Mouse (Mus musculus): ENCODE measurements at regions not wholly inside any gene's neighbourhood (a gene's known extent, or its start where the extent isn't known, plus 50 kb on each side); places are given as distances from the start of the nearest gene placed in this dataset.

- WGBS, result 69% methylated on average over 5 of the region's 5 CpGs
- Histone ChIP-seq H3K4me3 (no peak overlapping the region), H3K9me3 (no peaks in the 10 kb centered on the region), H3K36me3 (no peaks in the 10 kb centered on the region), H3K4me1 (replicated peaks) (peaks cover 7% of the 10 kb centered on the region; the same call in 1 of the 2 replicates), H3K27me3 (ENCODE audit: insufficient read depth, poor library complexity, severe bottlenecking) (peaks cover 14% of the 10 kb centered on the region), H3K27ac (no peak overlapping the region)
- peak; percentile 43 for DNase-seq (ENCODE audit: low spot score)
Measured at GRCm38 (mm10) chr2:74959936-74960335, 134.3 kb downstream of the Mtx2 start.

GRCm38 (mm10) chr2:74962416-74962815 is 136.8 kb downstream of the Mtx2 start:
- Histone ChIP-seq H3K4me1 (replicated peaks) (peaks cover 15% of the 10 kb centered on the region), H3K4me3 (no peak overlapping the region), H3K36me3 (no peaks in the 10 kb centered on the region), H3K27ac (no peak overlapping the region), H3K9me3 (no peaks in the 10 kb centered on the region), H3K27me3 (ENCODE audit: insufficient read depth, poor library complexity, severe bottlenecking) (peaks cover 35% of the 10 kb centered on the region)
- DNase-seq (ENCODE audit: low spot score), result no peak
- 87% methylated on average over 6 of the region's 6 CpGs for WGBS

- peaks cover 15% of the 10 kb centered on the region for H3K4me1 ChIP-seq (replicated peaks)
- peaks cover 40% of the 10 kb centered on the region for H3K27me3 ChIP-seq (ENCODE audit: insufficient read depth, poor library complexity, severe bottlenecking)
- H3K27ac ChIP-seq, result no peak overlapping the region
- DNase-seq (ENCODE audit: low spot score), result peak; percentile 84
- H3K9me3 ChIP-seq, result no peaks in the 10 kb centered on the region
- WGBS, result 2% methylated on average over 6 of the region's 6 CpGs
- H3K36me3 ChIP-seq, result no peaks in the 10 kb centered on the region
- H3K4me3 ChIP-seq, result no peak overlapping the region
Measured at GRCm38 (mm10) chr2:74964360-74964759, 138.8 kb downstream of the Mtx2 start.

GRCm38 (mm10) chr2:74964980-74965379 is 139.4 kb downstream of the Mtx2 start:
- Histone ChIP-seq H3K9me3 (no peaks in the 10 kb centered on the region), H3K27me3 (ENCODE audit: insufficient read depth, poor library complexity, severe bottlenecking) (peaks cover 40% of the 10 kb centered on the region), H3K4me3 (no peak overlapping the region), H3K36me3 (no peaks in the 10 kb centered on the region), H3K4me1 (replicated peaks) (peaks cover 9% of the 10 kb centered on the region; the same call in 1 of the 2 replicates), H3K27ac (no peak overlapping the region)
- WGBS, result 36% methylated on average over 3 of the region's 3 CpGs
- DNase-seq (ENCODE audit: low spot score), result no peak

GRCm38 (mm10) chr2:74965384-74966060 is 139.9 kb downstream of the Mtx2 start:
- Histone ChIP-seq H3K4me1 (replicated peaks) (peaks cover 11% of the 10 kb centered on the region), H3K4me3 (no peak overlapping the region), H3K27me3 (ENCODE audit: insufficient read depth, poor library complexity, severe bottlenecking) (peaks cover 40% of the 10 kb centered on the region), H3K27ac (peak overlapping the region; percentile 53; the same call in 1 of the 2 replicates), H3K9me3 (no peaks in the 10 kb centered on the region), H3K36me3 (no peaks in the 10 kb centered on the region)
- peak; percentile 62 for DNase-seq (ENCODE audit: low spot score)
- 33% methylated on average over 18 of the region's 18 CpGs for WGBS

- Histone ChIP-seq H3K9me3 (no peaks in the 10 kb centered on the region), H3K36me3 (no peaks in the 10 kb centered on the region), H3K4me3 (no peak overlapping the region), H3K27me3 (ENCODE audit: insufficient read depth, poor library complexity, severe bottlenecking) (peaks cover 21% of the 10 kb centered on the region), H3K4me1 (replicated peaks) (peaks cover 9% of the 10 kb centered on the region), H3K27ac (no peak overlapping the region)
- peak; percentile 22 for DNase-seq (ENCODE audit: low spot score)
- 47% methylated on average over 14 of the region's 14 CpGs for WGBS
Measured at GRCm38 (mm10) chr2:74970611-74971265, 145.1 kb downstream of the Mtx2 start.

GRCm38 (mm10) chr2:74973386-74973785 is 147.8 kb downstream of the Mtx2 start:
- 90% methylated on average over 6 of the region's 6 CpGs for WGBS
- Histone ChIP-seq H3K4me3 (no peak overlapping the region), H3K27ac (no peak overlapping the region), H3K36me3 (no peaks in the 10 kb centered on the region), H3K9me3 (no peaks in the 10 kb centered on the region), H3K27me3 (ENCODE audit: insufficient read depth, poor library complexity, severe bottlenecking) (no peaks in the 10 kb centered on the region), H3K4me1 (replicated peaks) (peaks cover 9% of the 10 kb centered on the region)
- no peak for DNase-seq (ENCODE audit: low spot score)

GRCm38 (mm10) chr2:74974595-74975325 is 149.2 kb downstream of the Mtx2 start:
- Histone ChIP-seq H3K9me3 (no peaks in the 10 kb centered on the region), H3K4me3 (no peak overlapping the region), H3K4me1 (replicated peaks) (peaks cover 9% of the 10 kb centered on the region), H3K36me3 (no peaks in the 10 kb centered on the region), H3K27me3 (ENCODE audit: insufficient read depth, poor library complexity, severe bottlenecking) (no peaks in the 10 kb centered on the region), H3K27ac (no peak overlapping the region)
- DNase-seq (ENCODE audit: low spot score), result no peak
- WGBS, result 70% methylated on average over 16 of the region's 16 CpGs

- Histone ChIP-seq H3K4me1 (replicated peaks) (no peaks in the 10 kb centered on the region), H3K27ac (no peak overlapping the region), H3K9me3 (no peaks in the 10 kb centered on the region), H3K4me3 (no peak overlapping the region), H3K27me3 (ENCODE audit: insufficient read depth, poor library complexity, severe bottlenecking) (no peaks in the 10 kb centered on the region), H3K36me3 (no peaks in the 10 kb centered on the region)
- no peak for DNase-seq (ENCODE audit: low spot score)
- WGBS, result 96% methylated on average over 3 of the region's 3 CpGs
Measured at GRCm38 (mm10) chr2:74977348-74977747, 151.7 kb downstream of the Mtx2 start.

GRCm38 (mm10) chr2:74977828-74978227 is 152.2 kb downstream of the Mtx2 start:
- Histone ChIP-seq H3K4me3 (no peak overlapping the region), H3K27ac (no peak overlapping the region), H3K36me3 (no peaks in the 10 kb centered on the region), H3K9me3 (no peaks in the 10 kb centered on the region), H3K4me1 (replicated peaks) (no peaks in the 10 kb centered on the region), H3K27me3 (ENCODE audit: insufficient read depth, poor library complexity, severe bottlenecking) (no peaks in the 10 kb centered on the region)
- 88% methylated on average over 1 of the region's 1 CpGs for WGBS
- DNase-seq (ENCODE audit: low spot score), result no peak

- DNase-seq (ENCODE audit: low spot score), result no peak
- Histone ChIP-seq H3K27ac (no peak overlapping the region), H3K4me1 (replicated peaks) (no peaks in the 10 kb centered on the region), H3K27me3 (ENCODE audit: insufficient read depth, poor library complexity, severe bottlenecking) (no peaks in the 10 kb centered on the region), H3K9me3 (no peaks in the 10 kb centered on the region), H3K36me3 (no peaks in the 10 kb centered on the region), H3K4me3 (no peak overlapping the region)
- WGBS, result 85% methylated on average over 3 of the region's 3 CpGs
Measured at GRCm38 (mm10) chr2:74981856-74982255, 156.3 kb downstream of the Mtx2 start.

- Histone ChIP-seq H3K9me3 (no peaks in the 10 kb centered on the region), H3K27ac (no peak overlapping the region), H3K4me1 (replicated peaks) (no peaks in the 10 kb centered on the region), H3K4me3 (no peak overlapping the region), H3K36me3 (no peaks in the 10 kb centered on the region), H3K27me3 (ENCODE audit: insufficient read depth, poor library complexity, severe bottlenecking) (no peaks in the 10 kb centered on the region)
- no peak for DNase-seq (ENCODE audit: low spot score)
- 74% methylated on average over 3 of the region's 3 CpGs for WGBS
Measured at GRCm38 (mm10) chr2:74993802-74994201, 168.2 kb downstream of the Mtx2 start.

- Histone ChIP-seq H3K9me3 (no peaks in the 10 kb centered on the region), H3K27ac (no peak overlapping the region), H3K36me3 (no peaks in the 10 kb centered on the region), H3K27me3 (ENCODE audit: insufficient read depth, poor library complexity, severe bottlenecking) (0 out of 2 replicates have a peak, but pooled peaks cover 3% of the 10 kb centered on the region), H3K4me1 (replicated peaks) (peaks cover 7% of the 10 kb centered on the region; the same call in 1 of the 2 replicates), H3K4me3 (no peak overlapping the region)
- WGBS, result 35% methylated on average over 2 of the region's 2 CpGs
- DNase-seq (ENCODE audit: low spot score), result no peak
Measured at GRCm38 (mm10) chr2:74994998-74995397, 169.4 kb downstream of the Mtx2 start.

All from hindbrain, embryonic 10.5 days (tissue).